Mouse (Mus musculus) T-helper 17 cell (primary cell): ENCODE measurements around the gene Fam178b.
"Not testable (repeated sequence)": the region's sequence is repeated elsewhere in the genome, so short reads cannot be mapped to it uniquely, and the experiment has no call there.

Source experiments
- in situ Hi-C, 2 experiments: fragments of 300-600 bp; cut with MboI, MseI; formaldehyde crosslinking; loops; 1 replicate in 1 of 2; 2 replicates in 1 of 2; pipeline ENCODE4 v1.15.1; 2025; ENCODE audit warnings: high pct_unique_total_duplicates in 2 of 2

The Fam178b gene

GRCm38 (mm10) chr1:36672648-36673350 lies 10.2 kb downstream of the Fam178b start:
- in situ Hi-C loops, result no loop called here

DNA sequence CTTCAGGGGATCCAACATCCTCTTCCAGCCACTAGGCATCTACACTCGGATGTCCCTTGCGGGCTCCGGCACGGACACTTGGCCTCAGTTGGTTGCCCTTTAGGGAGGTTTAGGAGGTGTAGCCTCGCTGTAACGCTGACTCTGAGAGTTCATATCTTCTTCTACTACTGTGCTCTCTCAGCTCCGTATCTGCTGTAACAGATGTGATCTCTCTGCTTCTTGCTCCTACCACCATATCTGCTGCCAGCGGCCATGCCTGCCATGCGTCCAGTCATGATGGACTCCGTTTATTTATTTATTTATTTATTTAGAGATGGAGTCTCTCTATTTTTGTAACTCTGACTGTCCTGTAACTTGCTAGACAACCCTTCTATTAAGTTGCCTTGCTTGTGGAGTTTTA lies 11.7 kb downstream of the Fam178b start:
- in situ Hi-C loops, result no loop called here

DNA sequence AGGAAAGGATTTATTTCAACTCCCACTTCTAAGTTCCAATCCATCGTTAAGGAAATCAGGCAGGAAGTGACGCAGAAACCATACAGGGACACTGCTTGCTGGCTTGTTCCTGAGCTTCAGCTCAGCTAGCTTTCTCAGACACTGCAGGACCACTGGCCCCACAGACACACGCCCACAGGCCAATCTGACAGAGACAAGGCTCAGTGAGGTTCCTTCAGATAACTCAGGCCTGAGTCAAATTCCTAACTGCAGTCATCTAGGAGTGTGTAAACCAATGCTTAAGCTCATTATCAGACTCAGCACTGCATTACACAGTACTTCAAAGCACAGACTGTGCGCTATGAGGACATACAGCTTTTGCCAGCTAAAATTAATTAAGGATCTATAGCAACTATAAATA lies 12.7 kb downstream of the Fam178b start:
- in situ Hi-C loops, result no loop called here

DNA sequence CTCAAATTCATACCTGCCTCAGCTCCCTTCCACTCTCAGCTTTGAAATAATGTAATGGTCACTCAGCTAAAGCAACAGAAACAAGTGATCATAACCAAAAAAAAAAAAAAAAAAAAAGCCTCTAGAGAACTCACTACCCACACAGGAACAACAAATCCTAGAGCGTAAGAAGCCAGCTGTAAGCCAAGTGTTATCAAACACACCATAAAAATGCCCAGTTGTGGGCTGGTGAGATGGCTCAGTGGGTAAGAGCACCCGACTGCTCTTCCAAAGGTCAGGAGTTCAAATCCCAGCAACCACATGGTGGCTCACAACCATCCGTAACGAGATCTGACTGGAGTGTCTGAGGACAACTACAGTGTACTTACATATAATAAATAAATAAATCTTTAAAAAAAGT lies 15.0 kb downstream of the Fam178b start:
- in situ Hi-C loops, result not testable (repeated sequence)

GRCm38 (mm10) chr1:36665934-36666333 lies 17.0 kb downstream of the Fam178b start:
- in situ Hi-C loops, result no loop called here

GRCm38 (mm10) chr1:36665165-36665723 lies 17.7 kb downstream of the Fam178b start:
- in situ Hi-C loops, result no loop called here

GRCm38 (mm10) chr1:36664457-36664856 lies 18.5 kb downstream of the Fam178b start:
- in situ Hi-C loops, result no loop called here

DNA sequence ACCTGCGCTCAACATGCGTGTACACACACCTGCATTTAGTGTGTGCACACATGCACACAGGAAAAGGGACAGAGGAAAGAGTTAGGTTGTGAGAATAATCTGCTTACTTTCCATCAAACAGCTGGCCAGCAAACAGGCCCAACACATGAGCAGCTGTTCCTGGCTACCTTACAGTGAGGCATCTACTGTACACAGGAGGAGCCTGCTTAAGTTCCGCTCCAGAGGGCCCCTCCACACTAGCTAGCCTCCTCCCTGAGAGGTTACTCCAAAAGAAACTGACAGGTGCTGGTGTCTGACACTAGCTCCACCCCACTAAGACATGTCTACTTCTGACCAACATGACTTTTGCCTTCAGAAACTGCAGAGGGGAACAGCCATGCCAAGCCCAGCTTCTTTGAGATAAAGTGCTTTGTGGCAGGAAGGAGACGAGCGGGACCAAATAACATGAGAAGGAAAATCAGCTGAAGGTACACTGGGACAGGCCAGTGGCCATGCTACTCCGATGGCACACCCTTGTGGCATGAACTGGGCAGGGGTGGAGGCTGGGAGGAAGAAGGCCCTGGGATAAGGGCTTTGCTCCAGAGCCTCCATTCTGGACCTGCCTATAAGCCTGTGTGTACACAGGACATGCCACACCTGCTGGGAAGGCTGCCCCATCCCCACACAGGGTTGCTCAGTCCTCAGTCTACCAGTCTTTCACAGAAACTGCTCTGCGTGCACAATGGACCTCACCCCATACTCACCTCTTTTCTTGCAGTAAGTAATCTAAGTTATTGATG lies 24.2 kb downstream of the Fam178b start:
- in situ Hi-C loops, result no loop called here

DNA sequence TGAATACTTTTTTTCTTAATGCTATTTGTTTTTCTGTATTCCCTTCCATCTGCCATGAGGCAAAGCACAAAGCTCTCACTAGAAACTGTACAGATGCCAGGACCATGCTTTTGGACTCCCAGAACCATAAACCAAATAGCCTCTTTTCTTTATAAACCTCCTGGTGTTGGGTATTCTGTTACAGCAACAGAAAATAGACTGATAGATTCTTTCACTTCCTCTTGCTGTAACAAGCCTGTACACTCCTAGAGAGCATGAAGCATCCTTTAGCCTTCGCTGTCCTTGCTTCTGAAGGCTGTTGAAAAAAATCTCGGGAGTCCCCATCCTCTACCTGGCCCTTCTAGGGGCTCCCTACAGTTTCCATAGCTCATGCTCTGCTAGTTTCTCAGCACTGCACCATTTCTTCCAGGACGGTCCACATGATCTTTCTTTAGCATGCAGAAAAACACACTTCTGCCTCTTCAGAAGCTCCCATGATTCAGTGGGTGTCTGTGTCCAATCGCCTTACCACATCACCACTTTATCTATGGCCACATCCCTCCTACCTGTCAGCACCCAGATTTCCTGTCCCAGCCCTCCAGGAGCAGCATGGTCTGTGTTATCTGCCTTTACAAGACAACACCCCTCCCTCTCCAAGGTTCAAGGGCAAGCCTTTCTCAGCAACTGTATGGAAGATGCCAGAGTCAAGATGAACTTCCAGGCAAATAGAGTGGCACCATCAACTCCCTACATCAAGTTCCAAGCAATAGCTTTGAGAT lies 25.1 kb downstream of the Fam178b start:
- in situ Hi-C loops, result no loop called here

DNA sequence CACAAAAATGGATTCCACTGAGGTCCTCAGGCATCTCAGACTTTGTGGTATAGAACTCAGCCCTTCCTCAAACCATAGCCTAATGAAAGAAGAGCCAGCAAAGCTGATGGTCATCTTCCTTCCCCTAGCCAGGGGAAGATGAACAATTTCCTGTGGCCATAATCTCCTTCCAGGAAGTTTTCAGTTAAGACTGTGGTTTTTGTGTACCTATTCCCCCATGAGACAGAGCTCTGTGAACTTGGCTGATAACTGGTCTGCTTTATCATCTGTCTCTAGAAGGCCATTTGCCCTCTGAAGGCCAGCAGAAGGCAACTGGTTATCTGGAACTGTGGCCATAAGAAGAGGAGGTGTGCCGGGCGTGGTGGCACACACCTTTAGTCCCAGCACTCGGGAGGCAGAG lies 26.8 kb downstream of the Fam178b start:
- in situ Hi-C loops, result no loop called here

- in situ Hi-C loops, result no loop called here
These were observed 27.9 kb downstream of the Fam178b start for GRCm38 (mm10) chr1:36655039-36655438.

GRCm38 (mm10) chr1:36647631-36648030 lies 35.4 kb downstream of the Fam178b start:
- in situ Hi-C loops, result no loop called here

DNA sequence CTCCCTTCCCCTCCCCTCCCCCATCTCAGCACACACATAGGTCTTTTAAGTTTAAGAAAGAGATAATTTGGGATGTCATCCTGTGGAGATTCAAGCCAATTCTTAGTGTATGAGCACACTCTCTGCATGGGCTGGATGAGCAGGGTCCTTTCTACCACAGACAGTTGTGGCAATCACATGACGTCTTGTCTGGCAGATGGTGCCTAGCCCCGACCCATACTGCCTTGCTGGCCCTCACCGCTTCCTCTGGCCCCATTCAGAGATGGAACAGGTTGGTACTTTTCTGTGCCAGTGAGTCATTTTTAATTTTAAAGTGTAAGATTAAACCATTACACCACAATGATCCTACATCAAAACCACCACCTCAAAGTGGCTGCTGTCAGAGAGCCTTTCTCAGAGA lies 36.7 kb downstream of the Fam178b start:
- in situ Hi-C loops, result no loop called here

- in situ Hi-C loops, result no loop called here
These were observed 38.4 kb downstream of the Fam178b start for GRCm38 (mm10) chr1:36644615-36645007.

- in situ Hi-C loops, result no loop called here
These were observed 38.9 kb downstream of the Fam178b start for GRCm38 (mm10) chr1:36643957-36644614.

GRCm38 (mm10) chr1:36635826-36636485 lies 47.0 kb downstream of the Fam178b start:
- in situ Hi-C loops, result no loop called here

- in situ Hi-C loops, result loop anchor here (5.0 kb wide), 2 partner anchors 83 to 88 kb away; partner anchors contain the start of gene Ankrd39 (in 1 of the 2)
These were observed 48.0 kb downstream of the Fam178b start for GRCm38 (mm10) chr1:36634940-36635339.

DNA sequence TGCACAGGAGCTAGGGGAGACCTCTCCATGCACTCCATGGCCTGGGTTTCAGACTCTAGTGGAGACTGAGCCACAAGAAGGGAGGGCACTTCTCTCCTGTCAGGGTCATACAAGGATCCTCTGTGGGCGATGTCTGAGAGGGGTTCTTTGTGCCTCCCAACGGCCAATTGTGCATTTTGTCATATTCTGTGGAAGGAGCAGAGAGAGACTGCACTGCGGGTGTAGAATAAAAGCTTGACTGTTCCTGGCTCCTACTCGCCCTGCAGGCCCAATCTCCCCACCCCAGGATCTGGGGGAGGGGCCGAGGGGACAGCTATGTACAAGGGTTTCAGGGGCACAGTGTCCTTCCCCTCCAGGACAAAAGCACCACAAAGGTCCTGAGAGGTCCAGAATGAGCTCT lies 49.1 kb downstream of the Fam178b start:
- in situ Hi-C loops, result loop anchor here (5.0 kb wide), 2 partner anchors 82 to 87 kb away; partner anchors contain the start of gene Ankrd39 (in 1 of the 2)

GRCm38 (mm10) chr1:36632846-36633245 lies 50.1 kb downstream of the Fam178b start:
- in situ Hi-C loops, result loop anchor here (5.0 kb wide), 2 partner anchors 81 to 86 kb away; partner anchors contain the start of gene Ankrd39 (in 1 of the 2)

GRCm38 (mm10) chr1:36632090-36632489 lies 50.9 kb downstream of the Fam178b start:
- in situ Hi-C loops, result loop anchor here (5.0 kb wide), 2 partner anchors 80 to 85 kb away; partner anchors contain the start of gene Ankrd39 (in 1 of the 2)
